Mouse (Mus musculus): ENCODE results near the gene Ankmy1. TPM values are rescaled to one million over a fixed set of nuclear protein-coding genes. Genes with fewer than 3 reads are reported as not detected.

Ankmy1 gene
- total and polyA plus RNA-seq, 2 experiments = 0.09 TPM; not detected in 1

GRCm38 (mm10) chr1:92845889-92846288 is 56.8 kb downstream of the Ankmy1 start:
- Histone ChIP-seq H3K4me3 (ENCODE audit: insufficient read depth, low read depth, low read length) (no peak overlapping the region), H3K27me3 (ENCODE audit: control insufficient read depth, insufficient read depth, low read length) (peaks cover 3% of the 10 kb centered on the region; the same call in 1 of the 2 replicates), H3K9ac (ENCODE audit: low read depth, low read length) (no peak overlapping the region), H3K4me1 (ENCODE audit: control insufficient read depth, insufficient read depth, low read length) (no peaks in the 10 kb centered on the region), H3K27ac (replicated peaks; ENCODE audit: insufficient read depth, low read depth, low read length) (no peak overlapping the region), H3K36me3 (ENCODE audit: control insufficient read depth, insufficient read depth, low read length) (no peaks in the 10 kb centered on the region), H3K79me2 (ENCODE audit: control insufficient read depth, insufficient read depth, low read length) (0 out of 2 replicates have a peak, but pooled peaks cover 3% of the 10 kb centered on the region)
- no peak for DNase-seq (ENCODE audit: extremely low read depth, low read depth, low spot score)
- TF ChIP-seq CTCF (IDR thresholded peaks at IDR 0.05; ENCODE audit: low read depth, low read length) (no peak), POLR2A (IDR thresholded peaks at IDR 0.05; ENCODE audit: extremely low read depth, insufficient read depth, low read length) (no peak)
- WGBS = 37% methylated on average over 7 of the region's 7 CpGs

DNA sequence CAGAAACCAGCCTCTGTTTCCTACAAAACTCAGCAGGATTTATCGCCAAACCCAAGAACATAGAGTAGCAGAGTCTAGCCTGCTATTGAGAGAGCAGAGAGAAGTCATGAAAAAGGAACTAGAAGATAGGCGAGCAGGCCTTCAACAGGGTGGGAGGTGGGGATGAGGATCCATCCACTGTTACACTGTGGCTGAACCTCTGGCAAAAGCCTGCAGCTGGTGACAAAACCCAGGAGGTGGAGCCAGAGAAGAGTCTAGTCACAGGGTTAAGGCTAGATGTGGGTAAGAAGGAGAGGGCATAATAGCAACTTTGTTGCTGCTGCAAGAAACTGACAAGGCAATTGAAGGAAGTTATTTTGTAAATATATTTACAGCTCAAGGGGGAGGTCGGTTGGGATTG is 61.3 kb downstream of the Ankmy1 start:
- H3K4me3 ChIP-seq (ENCODE audit: insufficient read depth, low read depth, low read length) = no peak overlapping the region
- H3K27me3 ChIP-seq (ENCODE audit: control insufficient read depth, insufficient read depth, low read length) = no peaks in the 10 kb centered on the region
- no peak overlapping the region for H3K9ac ChIP-seq (ENCODE audit: low read depth, low read length)
- WGBS = 70% methylated on average over 3 of the region's 3 CpGs
- no peak overlapping the region for H3K27ac ChIP-seq (replicated peaks; ENCODE audit: insufficient read depth, low read depth, low read length)
- no peaks in the 10 kb centered on the region for H3K4me1 ChIP-seq (ENCODE audit: control insufficient read depth, insufficient read depth, low read length)
- DNase-seq (ENCODE audit: extremely low read depth, low read depth, low spot score) = no peak
- H3K79me2 ChIP-seq (ENCODE audit: control insufficient read depth, insufficient read depth, low read length) = 0 out of 2 replicates have a peak, but pooled peaks cover 3% of the 10 kb centered on the region
- no peak for TF ChIP-seq CTCF (IDR thresholded peaks at IDR 0.05; ENCODE audit: low read depth, low read length)
- no peak for TF ChIP-seq POLR2A (IDR thresholded peaks at IDR 0.05; ENCODE audit: extremely low read depth, insufficient read depth, low read length)
- no peaks in the 10 kb centered on the region for H3K36me3 ChIP-seq (ENCODE audit: control insufficient read depth, insufficient read depth, low read length)

DNA sequence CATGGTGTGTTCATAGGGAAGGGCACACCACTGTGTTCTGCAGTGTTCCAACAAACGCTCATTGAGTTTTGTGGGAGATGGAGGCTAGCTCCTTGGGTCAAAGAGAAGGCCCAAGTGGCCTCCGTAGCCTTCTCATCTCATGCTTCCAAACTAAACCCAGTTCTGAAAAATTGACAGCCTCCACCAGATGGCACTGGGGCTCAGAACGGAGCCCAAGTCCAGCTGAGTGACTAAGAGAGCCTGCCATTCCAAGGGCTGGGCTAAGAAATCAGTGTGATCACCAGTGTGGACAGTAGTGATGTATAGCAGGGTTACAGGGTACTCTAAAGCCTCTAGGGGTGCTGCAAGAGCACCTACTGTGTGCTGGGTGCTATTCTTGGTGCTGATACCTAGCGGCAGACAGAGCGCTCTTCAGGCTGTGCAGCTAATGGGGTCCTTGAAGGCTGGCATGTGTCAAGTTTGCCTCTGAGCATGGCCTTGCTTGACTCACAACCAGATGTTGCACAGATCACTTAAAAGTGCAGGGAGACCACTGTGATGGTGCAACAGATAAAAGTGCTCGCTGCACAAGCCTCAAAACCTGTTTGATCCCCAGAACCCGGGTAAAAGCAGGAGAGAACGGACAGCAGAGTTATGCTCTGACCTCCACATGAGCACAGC is 62.3 kb downstream of the Ankmy1 start:
- Histone ChIP-seq H3K27ac (replicated peaks; ENCODE audit: insufficient read depth, low read depth, low read length) (no peak overlapping the region), H3K9ac (ENCODE audit: low read depth, low read length) (no peak overlapping the region), H3K4me3 (ENCODE audit: insufficient read depth, low read depth, low read length) (no peak overlapping the region), H3K4me1 (ENCODE audit: control insufficient read depth, insufficient read depth, low read length) (no peaks in the 10 kb centered on the region), H3K36me3 (ENCODE audit: control insufficient read depth, insufficient read depth, low read length) (no peaks in the 10 kb centered on the region), H3K79me2 (ENCODE audit: control insufficient read depth, insufficient read depth, low read length) (0 out of 2 replicates have a peak, but pooled peaks cover 3% of the 10 kb centered on the region), H3K27me3 (ENCODE audit: control insufficient read depth, insufficient read depth, low read length) (no peaks in the 10 kb centered on the region)
- no peak for DNase-seq (ENCODE audit: extremely low read depth, low read depth, low spot score)
- TF ChIP-seq POLR2A (IDR thresholded peaks at IDR 0.05; ENCODE audit: extremely low read depth, insufficient read depth, low read length) (no peak), CTCF (IDR thresholded peaks at IDR 0.05; ENCODE audit: low read depth, low read length) (no peak)
- 92% methylated on average over 8 of the region's 8 CpGs for WGBS

DNA sequence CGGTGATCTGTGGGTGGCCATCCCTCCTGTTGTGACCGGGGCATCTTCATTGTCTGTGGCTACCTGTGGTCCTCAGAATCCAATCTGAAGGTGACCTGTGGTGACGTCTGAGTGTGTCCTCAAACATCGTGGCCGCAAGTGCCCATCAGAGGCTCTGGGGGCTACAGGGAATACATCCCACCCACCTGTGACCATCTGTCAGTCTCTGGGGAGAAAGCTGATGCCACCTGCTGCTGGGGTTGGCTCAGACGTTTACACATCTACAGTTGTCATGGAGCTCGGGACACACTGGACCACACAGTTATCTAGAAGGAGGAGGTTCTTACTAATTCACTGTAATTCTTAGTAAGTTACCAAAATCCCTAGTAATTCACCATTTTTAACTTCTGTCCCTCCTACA is 63.5 kb downstream of the Ankmy1 start:
- Histone ChIP-seq H3K4me1 (ENCODE audit: control insufficient read depth, insufficient read depth, low read length) (no peaks in the 10 kb centered on the region), H3K27me3 (ENCODE audit: control insufficient read depth, insufficient read depth, low read length) (no peaks in the 10 kb centered on the region), H3K9ac (ENCODE audit: low read depth, low read length) (no peak overlapping the region), H3K27ac (replicated peaks; ENCODE audit: insufficient read depth, low read depth, low read length) (no peak overlapping the region), H3K4me3 (ENCODE audit: insufficient read depth, low read depth, low read length) (no peak overlapping the region), H3K79me2 (ENCODE audit: control insufficient read depth, insufficient read depth, low read length) (0 out of 2 replicates have a peak, but pooled peaks cover 3% of the 10 kb centered on the region), H3K36me3 (ENCODE audit: control insufficient read depth, insufficient read depth, low read length) (no peaks in the 10 kb centered on the region)
- TF ChIP-seq POLR2A (IDR thresholded peaks at IDR 0.05; ENCODE audit: extremely low read depth, insufficient read depth, low read length) = no peak
- no peak for TF ChIP-seq CTCF (IDR thresholded peaks at IDR 0.05; ENCODE audit: low read depth, low read length)
- no peak for DNase-seq (ENCODE audit: extremely low read depth, low read depth, low spot score)
- 84% methylated on average over 7 of the region's 7 CpGs for WGBS

GRCm38 (mm10) chr1:92837931-92838833 is 64.5 kb downstream of the Ankmy1 start:
- Histone ChIP-seq H3K4me3 (ENCODE audit: insufficient read depth, low read depth, low read length) (no peak overlapping the region), H3K27me3 (ENCODE audit: control insufficient read depth, insufficient read depth, low read length) (no peaks in the 10 kb centered on the region), H3K36me3 (ENCODE audit: control insufficient read depth, insufficient read depth, low read length) (no peaks in the 10 kb centered on the region), H3K79me2 (ENCODE audit: control insufficient read depth, insufficient read depth, low read length) (no peaks in the 10 kb centered on the region), H3K9ac (ENCODE audit: low read depth, low read length) (no peak overlapping the region), H3K4me1 (ENCODE audit: control insufficient read depth, insufficient read depth, low read length) (no peaks in the 10 kb centered on the region), H3K27ac (replicated peaks; ENCODE audit: insufficient read depth, low read depth, low read length) (no peak overlapping the region)
- DNase-seq (ENCODE audit: extremely low read depth, low read depth, low spot score) = no peak
- WGBS = 79% methylated on average over 14 of the region's 14 CpGs
- TF ChIP-seq POLR2A (IDR thresholded peaks at IDR 0.05; ENCODE audit: extremely low read depth, insufficient read depth, low read length) = no peak
- TF ChIP-seq CTCF (IDR thresholded peaks at IDR 0.05; ENCODE audit: low read depth, low read length) = no peak

All from liver, adult 2 months (tissue).